Mouse (Mus musculus) neural tube, embryonic 13.5 days (tissue): ENCODE results near the gene Pik3cd. TPM values are rescaled to one million over a fixed set of nuclear protein-coding genes. Genes with fewer than 3 reads are reported as not detected.
A peak's percentile ranks its signal among the peaks of the same experiment; 100 is the strongest.
"Not testable (repeated sequence)": the region's sequence is repeated elsewhere in the genome, so short reads cannot be mapped to it uniquely, and the experiment has no call there.

Source experiments
- ATAC-seq: fragments of 200-750 bp; cut with Nextera tagmentation; 2 replicates; pipeline ENCODE4 v1.8.0; 2017; ENCODE audit warnings: low read depth, mild to moderate bottlenecking, moderate TSS enrichment, moderate library complexity
- H3K27ac ChIP-seq: fragments of 300-500 bp; sonication (generic); replicated peaks from 2 replicates; pipeline ENCODE4 v1.5.1; 2015; ENCODE audit warnings: moderate library complexity, mild to moderate bottlenecking, inconsistent platforms
- H3K27me3 ChIP-seq: fragments of 300-500 bp; sonication (generic); 2 replicates; pipeline ENCODE4 v1.6.1; 2015; ENCODE audit warnings: mild to moderate bottlenecking, inconsistent platforms
- H3K36me3 ChIP-seq: fragments of 300-500 bp; sonication (generic); 2 replicates; pipeline ENCODE4 v1.6.1; 2015; ENCODE audit warnings: mild to moderate bottlenecking, inconsistent platforms
- H3K4me1 ChIP-seq: fragments of 300-500 bp; sonication (generic); replicated peaks from 2 replicates; pipeline ENCODE4 v1.6.1; 2015; ENCODE audit warnings: inconsistent platforms
- H3K4me2 ChIP-seq: fragments of 300-500 bp; sonication (generic); 2 replicates; pipeline ENCODE4 v1.6.1; 2015; ENCODE audit warnings: inconsistent platforms, mild to moderate bottlenecking, moderate library complexity
- H3K4me3 ChIP-seq: fragments of 300-500 bp; sonication (generic); 2 replicates; pipeline ENCODE4 v1.5.1; 2015; ENCODE audit warnings: mild to moderate bottlenecking, inconsistent platforms
- H3K9ac ChIP-seq: fragments of 300-500 bp; sonication (generic); 2 replicates; pipeline ENCODE4 v1.6.1; 2015; ENCODE audit warnings: moderate library complexity, mild to moderate bottlenecking, inconsistent platforms
- H3K9me3 ChIP-seq: fragments of 300-500 bp; sonication (generic); 2 replicates; pipeline ENCODE4 v1.6.1; 2016; ENCODE audit warnings: inconsistent platforms
- WGBS: fragments of 180-500 bp; shearing (Covaris S2); methylation state at CpG from one replicate; pipeline ENCODE4 v1.1.7; 2015; 5-methylcytosine and 5-hydroxymethylcytosine counted together
- polyA plus RNA-seq: library from polyadenylated mRNA; unstranded; fragments of >200 nt; fragmentation: Nextera tagmentation; extraction: Ambion mirVana; gene quantifications from 2 replicates; pipeline ENCODE4 v1.2.1, GENCODE M21; 2015

Pik3cd gene
- polyA plus RNA-seq, 1 experiment from 2014 or later: 20.0 TPM

DNA sequence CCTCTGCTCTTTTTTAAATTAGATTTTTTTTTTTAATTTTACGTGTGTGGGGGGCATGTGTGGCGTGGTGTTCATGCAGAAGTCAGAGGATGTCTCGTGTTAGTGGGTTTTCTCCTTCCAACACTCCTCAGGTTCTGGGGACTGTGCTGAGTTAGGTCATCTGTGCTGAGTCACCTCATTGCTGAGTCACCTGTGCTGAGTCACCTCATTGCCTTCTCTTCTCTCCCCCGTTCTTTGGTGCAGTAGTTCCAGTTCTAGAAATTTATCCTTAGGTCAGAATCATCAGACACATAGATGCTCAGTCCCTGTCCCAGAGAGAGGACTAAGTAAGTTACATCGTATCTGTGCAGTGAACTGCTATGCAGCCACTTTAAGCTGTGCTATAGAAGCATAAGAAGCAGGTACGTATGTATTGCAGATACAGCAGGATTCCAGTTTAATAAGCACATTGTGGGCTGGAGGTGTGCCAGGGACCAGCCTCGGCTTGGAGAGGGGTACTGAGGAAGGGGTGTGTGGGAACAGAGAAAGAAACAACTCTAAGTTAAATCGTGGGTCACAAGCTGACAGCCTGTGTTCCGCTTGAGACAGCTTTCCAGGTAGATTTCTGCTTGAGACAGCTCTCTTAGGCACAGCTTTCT lies 69.6 kb downstream of the Pik3cd start:
- no peaks in the 10 kb centered on the region for H3K27me3 ChIP-seq
- H3K4me1 ChIP-seq: peaks cover 2% of the 10 kb centered on the region; the same call in 1 of the 2 replicates
- H3K4me2 ChIP-seq: no peak overlapping the region
- peaks cover 86% of the 10 kb centered on the region for H3K36me3 ChIP-seq
- H3K4me3 ChIP-seq: no peak overlapping the region
- no peak overlapping the region for H3K27ac ChIP-seq
- no peak for ATAC-seq
- WGBS: 92% methylated on average over 9 of the region's 9 CpGs
- H3K9ac ChIP-seq: no peak overlapping the region
- no peaks in the 10 kb centered on the region for H3K9me3 ChIP-seq

DNA sequence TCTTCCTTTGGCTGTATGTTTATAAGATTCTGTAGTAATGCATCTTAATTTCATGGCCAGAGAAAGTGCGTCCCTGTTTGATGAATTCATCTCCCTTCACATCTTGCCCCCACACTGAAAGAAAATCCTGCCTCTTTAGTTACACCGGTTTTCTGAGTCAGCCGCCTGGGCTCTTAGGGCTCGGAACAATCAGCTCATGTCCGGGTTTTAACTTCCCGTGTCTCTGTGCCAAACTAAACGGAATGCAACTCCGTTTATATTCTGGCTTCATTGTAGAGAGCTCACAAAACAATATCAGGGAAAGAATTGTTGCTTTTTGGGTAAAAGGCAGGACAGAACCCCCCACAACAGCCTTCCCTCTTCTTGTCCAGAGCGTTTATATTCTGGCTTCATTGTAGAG lies 73.6 kb downstream of the Pik3cd start:
- Histone ChIP-seq H3K27ac (no peak overlapping the region), H3K9me3 (no peaks in the 10 kb centered on the region), H3K4me1 (peaks cover 12% of the 10 kb centered on the region; the same call in 1 of the 2 replicates), H3K27me3 (no peaks in the 10 kb centered on the region), H3K9ac (no peak overlapping the region), H3K36me3 (peaks cover 57% of the 10 kb centered on the region), H3K4me3 (no peak overlapping the region), H3K4me2 (no peak overlapping the region)
- no peak for ATAC-seq
- 79% methylated on average over 9 of the region's 9 CpGs for WGBS

DNA sequence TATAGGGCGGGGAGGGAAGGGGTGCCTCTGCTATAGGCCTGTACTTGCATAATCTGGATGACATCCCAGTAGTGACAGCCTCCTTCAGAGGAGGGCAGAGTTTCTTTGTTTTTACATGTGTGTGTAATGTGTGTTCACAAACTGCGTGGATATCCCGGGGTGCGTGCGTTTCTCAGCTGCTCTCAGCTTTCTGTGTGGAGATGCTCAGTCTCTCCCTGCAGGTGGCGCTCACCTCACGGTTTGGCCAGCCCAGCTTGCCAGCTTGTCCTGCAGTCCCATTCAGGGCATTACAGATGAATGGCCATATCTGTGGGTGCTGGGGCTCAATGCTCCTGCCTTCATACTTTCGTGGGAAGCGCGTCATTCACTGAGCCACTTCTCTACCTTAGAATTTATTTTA lies 74.0 kb downstream of the Pik3cd start:
- no peak for ATAC-seq
- Histone ChIP-seq H3K9me3 (no peaks in the 10 kb centered on the region), H3K4me1 (peaks cover 12% of the 10 kb centered on the region; the same call in 1 of the 2 replicates), H3K27me3 (no peaks in the 10 kb centered on the region), H3K9ac (no peak overlapping the region), H3K36me3 (peaks cover 53% of the 10 kb centered on the region), H3K4me3 (no peak overlapping the region), H3K4me2 (no peak overlapping the region), H3K27ac (no peak overlapping the region)
- WGBS: 77% methylated on average over 10 of the region's 10 CpGs

DNA sequence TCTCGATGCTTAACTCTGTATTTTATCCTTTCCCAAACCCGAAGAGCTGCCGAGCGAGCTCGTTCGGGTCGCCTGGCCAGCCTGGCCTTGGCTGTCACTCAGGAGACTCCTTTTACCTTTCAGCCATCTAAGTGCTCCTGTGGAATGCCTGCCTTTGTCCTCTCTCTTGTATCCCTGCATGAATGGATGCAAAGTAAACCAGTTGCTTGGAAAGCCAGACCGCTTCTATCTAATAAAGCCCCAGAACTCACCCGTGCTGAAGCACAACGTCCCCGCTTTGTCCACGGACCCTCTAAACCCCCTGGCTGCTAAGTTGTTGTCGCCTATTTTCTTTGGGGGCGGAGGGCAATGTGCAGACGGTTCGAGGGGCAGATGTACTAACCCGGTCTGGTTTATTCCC lies 75.6 kb downstream of the Pik3cd start:
- Histone ChIP-seq H3K36me3 (peaks cover 38% of the 10 kb centered on the region), H3K4me1 (peaks cover 12% of the 10 kb centered on the region; the same call in 1 of the 2 replicates), H3K4me3 (no peak overlapping the region), H3K27ac (no peak overlapping the region), H3K9ac (no peak overlapping the region), H3K4me2 (no peak overlapping the region), H3K27me3 (no peaks in the 10 kb centered on the region), H3K9me3 (no peaks in the 10 kb centered on the region)
- ATAC-seq: no peak
- WGBS: 56% methylated on average over 17 of the region's 17 CpGs

DNA sequence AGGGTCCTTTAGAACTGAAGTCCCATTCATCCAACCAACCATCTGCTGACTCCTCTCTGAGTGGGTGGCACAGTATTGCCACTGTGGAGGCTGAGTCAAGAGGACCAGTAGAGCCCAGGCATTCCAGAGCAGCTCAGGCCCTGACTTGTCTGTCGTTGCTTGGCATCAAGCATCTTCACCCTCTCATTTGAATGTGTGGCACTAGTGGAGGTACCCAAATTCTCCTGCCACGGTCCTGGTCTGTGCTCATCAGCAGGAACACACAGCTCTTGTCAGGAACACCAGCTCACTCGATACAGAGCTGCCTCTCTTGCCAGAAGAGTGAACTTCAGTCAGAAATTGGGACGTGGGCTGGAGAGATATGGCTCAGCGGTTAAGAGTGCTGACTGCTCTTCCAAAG lies 78.7 kb downstream of the Pik3cd start:
- no peak for ATAC-seq
- WGBS: 94% methylated on average over 5 of the region's 5 CpGs
- Histone ChIP-seq H3K27me3 (no peaks in the 10 kb centered on the region), H3K27ac (no peak overlapping the region), H3K4me3 (no peak overlapping the region), H3K9me3 (no peaks in the 10 kb centered on the region), H3K4me1 (peaks cover 29% of the 10 kb centered on the region), H3K4me2 (no peak overlapping the region), H3K36me3 (peaks cover 13% of the 10 kb centered on the region), H3K9ac (no peak overlapping the region)

DNA sequence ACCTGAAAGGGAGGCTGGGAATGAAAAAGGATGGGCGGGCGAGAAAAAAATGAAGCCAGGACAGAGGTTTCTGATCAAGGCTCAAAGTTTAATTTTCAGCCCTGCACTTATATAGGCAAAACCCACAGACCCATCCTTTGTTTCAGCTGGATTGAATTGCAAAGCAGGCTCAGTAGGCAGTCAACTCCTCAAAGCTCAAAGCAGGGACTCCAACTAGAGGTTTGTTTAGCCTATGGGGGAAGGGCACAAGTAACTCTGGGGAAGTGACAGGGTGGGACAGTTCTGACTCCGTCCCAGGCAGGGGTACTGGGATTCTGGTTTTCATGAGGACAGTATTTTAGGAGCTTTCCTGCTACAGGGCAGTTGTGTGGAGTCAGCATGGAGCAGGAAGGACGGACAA lies 81.1 kb downstream of the Pik3cd start:
- no peak for ATAC-seq
- H3K9ac ChIP-seq: no peak overlapping the region
- 52% methylated on average over 4 of the region's 4 CpGs for WGBS

DNA sequence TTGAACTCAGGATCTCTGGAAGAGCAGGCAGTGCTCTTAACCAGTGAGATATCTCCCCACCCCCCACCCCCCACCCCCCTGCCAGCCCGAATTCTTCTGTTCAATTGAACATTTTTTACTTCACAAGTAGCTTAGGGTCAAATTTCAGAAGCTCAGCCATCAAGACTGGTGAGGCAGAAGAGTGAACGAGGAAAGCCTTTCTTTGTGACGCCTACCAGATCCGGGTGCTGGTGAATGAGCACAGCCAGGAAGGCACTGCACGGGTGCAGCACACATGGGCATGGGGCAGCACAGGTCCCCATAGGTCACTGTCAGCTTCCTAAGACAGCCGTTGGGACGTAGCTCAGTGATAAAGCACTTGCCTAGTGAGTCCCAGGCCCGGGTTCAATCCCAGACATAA lies 82.4 kb downstream of the Pik3cd start:
- H3K4me1 ChIP-seq: peaks cover 17% of the 10 kb centered on the region
- H3K9ac ChIP-seq: no peak overlapping the region
- no peaks in the 10 kb centered on the region for H3K9me3 ChIP-seq
- no peak for ATAC-seq
- no peaks in the 10 kb centered on the region for H3K27me3 ChIP-seq
- no peak overlapping the region for H3K27ac ChIP-seq
- WGBS: 35% methylated on average over 8 of the region's 8 CpGs
- H3K36me3 ChIP-seq: peaks cover 24% of the 10 kb centered on the region
- no peak overlapping the region for H3K4me2 ChIP-seq
- H3K4me3 ChIP-seq: no peak overlapping the region

More for the DNA sequence above, 81.1 kb downstream of the Pik3cd start:
- peaks cover 12% of the 10 kb centered on the region for H3K36me3 ChIP-seq
- H3K27me3 ChIP-seq: no peaks in the 10 kb centered on the region
- H3K27ac ChIP-seq: no peak overlapping the region
- peaks cover 17% of the 10 kb centered on the region for H3K4me1 ChIP-seq
- no peak overlapping the region for H3K4me3 ChIP-seq
- no peak overlapping the region for H3K4me2 ChIP-seq
- H3K9me3 ChIP-seq: no peaks in the 10 kb centered on the region

DNA sequence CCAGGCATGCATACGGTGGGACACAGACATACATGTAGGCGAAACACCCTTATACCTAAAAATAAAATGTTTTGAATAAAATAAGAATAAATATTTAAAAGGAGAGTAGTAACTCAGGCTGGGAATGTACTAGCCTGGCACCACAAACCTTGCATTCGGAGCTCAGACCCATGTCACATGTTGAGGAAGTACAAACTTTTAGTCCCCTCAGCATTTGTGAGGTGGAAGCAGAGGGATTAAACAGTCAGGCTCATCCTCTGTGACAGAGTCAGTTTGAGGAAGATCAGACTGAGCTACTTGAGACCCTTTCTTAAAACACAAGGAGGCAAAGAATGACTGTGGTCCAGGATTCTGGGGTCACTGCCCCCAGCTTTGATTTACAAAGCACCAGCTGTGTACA lies 85.4 kb downstream of the Pik3cd start:
- not testable (repeated sequence) for H3K4me3 ChIP-seq, ATAC-seq, H3K9ac ChIP-seq, H3K9me3 ChIP-seq, H3K27me3 ChIP-seq, H3K27ac ChIP-seq, H3K4me2 ChIP-seq
- peaks cover 17% of the 10 kb centered on the region for H3K4me1 ChIP-seq
- WGBS: 98% methylated on average over 3 of the region's 3 CpGs
- peaks cover 35% of the 10 kb centered on the region for H3K36me3 ChIP-seq

DNA sequence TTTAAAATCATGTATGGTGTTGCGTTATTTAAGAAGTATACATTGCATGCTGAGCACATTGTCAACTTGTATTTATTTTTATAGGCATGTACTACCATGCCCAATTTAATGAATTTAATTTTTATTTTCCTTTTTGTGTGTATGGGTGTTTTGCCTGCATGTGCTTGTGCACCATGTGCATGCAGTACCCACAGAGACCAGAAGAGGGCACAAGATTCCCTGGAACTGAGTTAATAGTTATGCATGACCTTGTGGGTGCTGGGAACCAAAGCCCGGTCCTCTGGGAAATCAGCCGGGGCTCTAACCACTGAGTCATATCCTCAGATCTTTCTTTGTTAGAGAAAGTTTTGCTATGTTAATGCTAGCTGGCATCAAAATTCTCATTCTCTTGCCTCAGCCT lies 87.5 kb downstream of the Pik3cd start:
- Histone ChIP-seq H3K36me3 (peaks cover 35% of the 10 kb centered on the region), H3K27me3 (no peaks in the 10 kb centered on the region), H3K9me3 (0 out of 2 replicates have a peak, but pooled peaks cover 2% of the 10 kb centered on the region), H3K4me1 (no peaks in the 10 kb centered on the region; the same call in 1 of the 2 replicates), H3K4me2 (no peak overlapping the region), H3K27ac (no peak overlapping the region), H3K9ac (no peak overlapping the region), H3K4me3 (no peak overlapping the region)
- WGBS: 99% methylated on average over 3 of the region's 3 CpGs
- ATAC-seq: no peak

DNA sequence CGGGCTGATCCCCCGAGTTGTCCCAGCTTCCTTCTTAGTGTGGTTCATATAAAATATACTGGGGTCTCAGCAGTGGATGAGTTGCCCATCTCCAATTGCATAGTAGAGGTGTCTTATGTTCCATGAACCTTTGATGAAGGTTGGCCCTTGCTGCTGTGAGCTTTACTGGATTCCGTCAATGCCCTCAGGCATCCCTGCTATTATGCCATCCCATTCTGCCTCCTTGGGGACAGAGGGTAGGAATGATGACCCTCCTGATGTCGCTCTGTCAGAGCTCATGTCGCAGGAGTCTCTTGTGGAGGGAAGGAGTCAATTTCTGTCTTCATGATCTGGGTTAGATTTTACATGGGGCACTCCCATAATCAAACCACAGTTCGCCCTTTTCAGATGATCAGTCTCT lies 88.9 kb downstream of the Pik3cd start:
- not testable (repeated sequence) for H3K9ac ChIP-seq, H3K4me2 ChIP-seq, ATAC-seq, H3K27ac ChIP-seq, H3K4me3 ChIP-seq, H3K27me3 ChIP-seq, H3K9me3 ChIP-seq
- Histone ChIP-seq H3K4me1 (peaks cover 11% of the 10 kb centered on the region), H3K36me3 (peaks cover 35% of the 10 kb centered on the region)
- 75% methylated on average over 6 of the region's 6 CpGs for WGBS

DNA sequence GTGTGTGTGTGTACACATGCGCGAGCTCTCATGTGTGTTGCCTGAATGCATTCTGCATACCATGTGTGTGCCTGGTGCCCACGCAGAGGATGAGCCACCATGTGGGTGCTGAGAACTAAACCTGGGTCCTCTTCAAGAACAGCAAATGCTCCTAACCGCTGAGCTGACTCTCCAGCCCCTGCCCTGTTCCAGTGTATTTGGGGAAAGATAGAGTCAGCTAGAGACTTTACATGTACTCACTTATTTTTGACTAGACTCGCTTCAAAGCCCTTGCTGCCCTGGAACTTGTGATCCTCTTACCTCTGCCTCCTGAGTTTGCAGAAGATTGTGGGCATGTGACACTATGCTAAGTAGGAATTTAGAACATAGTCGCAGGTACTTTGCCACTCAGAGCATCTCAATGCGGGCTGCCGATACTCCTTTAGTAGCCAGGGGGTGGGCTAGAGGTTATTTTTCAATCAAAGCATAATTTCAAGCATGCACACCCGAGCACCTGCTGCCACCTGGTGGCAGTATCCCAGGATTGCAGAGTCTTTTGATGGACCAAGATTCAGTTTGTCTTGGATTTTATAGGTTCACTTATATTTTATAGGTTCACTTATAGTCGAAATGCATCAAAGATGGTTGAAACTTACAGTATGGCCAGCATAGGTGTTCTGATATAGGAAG lies 90.9 kb downstream of the Pik3cd start:
- WGBS: 52% methylated on average over 10 of the region's 10 CpGs
- Histone ChIP-seq H3K4me2 (no peak overlapping the region), H3K9me3 (0 out of 2 replicates have a peak, but pooled peaks cover 2% of the 10 kb centered on the region), H3K27ac (no peak overlapping the region), H3K9ac (no peak overlapping the region), H3K4me3 (no peak overlapping the region), H3K4me1 (peaks cover 26% of the 10 kb centered on the region), H3K36me3 (peaks cover 26% of the 10 kb centered on the region), H3K27me3 (no peaks in the 10 kb centered on the region)
- no peak for ATAC-seq

DNA sequence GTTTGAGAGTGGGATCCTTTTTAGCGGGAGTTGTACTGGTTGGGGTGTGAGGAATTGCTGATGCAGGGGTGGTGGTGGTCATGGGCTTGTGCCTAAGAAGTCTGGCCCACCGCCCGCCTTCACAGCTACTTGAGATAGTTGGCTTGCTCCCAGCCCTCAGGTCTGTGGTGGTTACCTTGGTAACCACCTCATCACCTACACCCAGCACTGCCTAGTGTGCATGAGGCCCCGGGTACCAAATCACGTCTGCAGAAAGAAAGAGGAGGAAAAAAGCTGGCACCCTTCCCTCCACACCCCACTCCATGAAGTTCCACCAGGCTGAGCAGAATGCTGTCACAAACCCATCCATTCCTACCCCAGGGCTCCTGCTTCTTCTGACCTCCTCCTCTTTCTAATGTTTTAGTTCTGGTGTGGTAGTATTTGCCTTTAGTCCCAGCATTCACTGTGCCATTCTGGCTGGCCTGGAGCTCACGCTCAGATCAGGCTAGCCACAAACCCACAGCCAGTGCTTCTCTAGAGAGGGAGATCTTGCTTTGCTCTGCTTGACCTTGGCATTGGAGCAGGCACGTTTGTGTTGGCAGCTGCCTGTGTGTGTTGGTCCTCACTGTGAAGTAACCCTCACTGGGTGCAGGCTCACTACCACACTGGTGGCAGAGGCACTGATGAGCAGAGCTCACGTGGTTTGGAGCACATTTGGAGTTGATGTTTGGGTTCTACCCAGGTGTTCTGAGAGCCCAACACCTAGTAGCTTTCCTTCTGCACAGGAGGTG lies 92.9 kb downstream of the Pik3cd start:
- no peak for ATAC-seq
- peak overlapping the region; percentile 42; the same call in 1 of the 2 replicates for H3K27ac ChIP-seq
- H3K4me3 ChIP-seq: no peak overlapping the region
- peaks cover 38% of the 10 kb centered on the region for H3K4me1 ChIP-seq
- H3K27me3 ChIP-seq: no peaks in the 10 kb centered on the region
- H3K9me3 ChIP-seq: no peaks in the 10 kb centered on the region
- H3K36me3 ChIP-seq: peaks cover 5% of the 10 kb centered on the region; the same call in 1 of the 2 replicates
- H3K9ac ChIP-seq: no peak overlapping the region
- H3K4me2 ChIP-seq: no peak overlapping the region
- WGBS: 67% methylated on average over 8 of the region's 8 CpGs
